ENCODE assay signal across 9 mouse cellular contexts in the genomic region with DNA sequence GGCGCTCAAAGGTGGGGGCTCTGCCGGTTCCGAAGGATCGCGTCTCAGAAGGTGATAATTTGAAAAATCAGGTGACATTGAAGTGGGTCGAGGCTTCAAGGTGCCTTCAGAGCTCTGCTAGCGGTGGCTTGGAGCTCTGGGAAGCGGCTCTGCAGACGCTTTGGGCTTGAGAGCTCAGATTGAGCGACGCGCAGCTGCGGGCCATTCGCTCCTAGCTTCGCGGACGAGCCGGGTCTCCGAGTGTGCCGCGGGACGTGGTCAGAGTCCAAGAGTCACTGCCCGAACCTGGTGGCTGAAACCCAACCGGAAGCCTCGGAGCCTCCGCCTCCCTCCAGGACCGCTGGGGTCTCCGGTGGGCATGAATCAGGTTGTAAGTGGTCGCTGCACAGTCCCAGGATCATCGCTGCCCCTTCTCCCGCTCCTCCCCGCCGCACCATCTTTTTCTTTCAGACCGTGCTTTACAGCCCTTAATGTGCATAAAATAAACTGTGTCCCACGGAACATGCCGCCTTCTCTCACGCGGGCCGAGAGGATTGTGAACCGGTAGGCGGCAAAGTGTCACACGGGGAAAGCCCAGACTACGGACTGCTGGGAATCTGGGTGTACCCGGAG. TPM values are rescaled to one million over a fixed set of nuclear protein-coding genes. Genes with fewer than 3 reads are reported as not detected.
DNase-seq lines count a peak whose midpoint lies in the region; ATAC-seq and TF ChIP-seq lines count a peak whose summit lies in the region.
"Had no signal": no experiment of that assay in that cellular context is flagged by ENCODE, and none has a peak within 500 bp of the region (broad histone marks: within the 10 kb centered on the region; RNA-seq: fewer than 3 reads in every experiment).

No protein-coding gene starts in this region.

- no peaks in the 10 kb centered on the region for H3K9me3 ChIP-seq in embryonic facial prominence, embryonic 13.5 days
- H3K9me3 ChIP-seq in hindbrain, postnatal 0 days (ENCODE audit: low read length): no peaks in the 10 kb centered on the region
- H3K9me3 ChIP-seq in midbrain, embryonic 10.5 days (replicated peaks): no peaks in the 10 kb centered on the region

- peak; percentile 20 to 26 for DNase-seq in adrenal gland, postnatal 36 days
- no peak for DNase-seq in adrenal gland, adult 8-10 months
- no peak for DNase-seq in hindbrain, postnatal 0 days (ENCODE audit: low spot score)
- DNase-seq in midbrain, embryonic 10.5 days (ENCODE audit: low spot score): peak; percentile 72
- no peak for DNase-seq in frontal cortex, postnatal 14 days (ENCODE audit: low spot score in 2 of 2)
- DNase-seq in adrenal gland, postnatal 14 days: no peak
- DNase-seq in adrenal gland, postnatal 4 days (ENCODE audit: low spot score in 2 of 2): no peak

- peaks cover 90% of the 10 kb centered on the region for H3K27me3 ChIP-seq in embryonic facial prominence, embryonic 13.5 days
- H3K27me3 ChIP-seq in hindbrain, postnatal 0 days (ENCODE audit: insufficient read depth, low read length): peaks cover 79% of the 10 kb centered on the region
- H3K27me3 ChIP-seq in midbrain, embryonic 10.5 days (ENCODE audit: low read depth, poor library complexity, severe bottlenecking): peaks cover 98% of the 10 kb centered on the region

- no peak for TF ChIP-seq CTCF in hindbrain, postnatal 0 days (IDR thresholded peaks at IDR 0.05; ENCODE audit: low read depth)

- H3K27ac ChIP-seq in embryonic facial prominence, embryonic 13.5 days: no peak overlapping the region
- H3K27ac ChIP-seq in hindbrain, postnatal 0 days: no peak overlapping the region
- no peak overlapping the region for H3K27ac ChIP-seq in midbrain, embryonic 10.5 days (replicated peaks)

- ATAC-seq in embryonic facial prominence, embryonic 13.5 days (ENCODE audit: insufficient number of reproducible peaks, insufficient read depth, low FRiP score, low TSS enrichment, low read depth): no peak
- ATAC-seq in hindbrain, postnatal 0 days: no peak

- H3K4me1 ChIP-seq in embryonic facial prominence, embryonic 13.5 days: peaks cover 13% of the 10 kb centered on the region
- peaks cover 4% of the 10 kb centered on the region; the same call in 1 of the 2 replicates for H3K4me1 ChIP-seq in hindbrain, postnatal 0 days (ENCODE audit: insufficient read depth, low read length)
- H3K4me1 ChIP-seq in midbrain, embryonic 10.5 days: peaks cover 17% of the 10 kb centered on the region

- H3K9ac ChIP-seq in embryonic facial prominence, embryonic 13.5 days: 0 out of 2 replicates have a peak overlapping the region, but pooled peaks have one; percentile 21
- no peak overlapping the region for H3K9ac ChIP-seq in hindbrain, postnatal 0 days (replicated peaks; ENCODE audit: low read length)

- H3K4me3 ChIP-seq in embryonic facial prominence, embryonic 13.5 days: peak overlapping the region; percentile 28
- H3K4me3 ChIP-seq in hindbrain, postnatal 0 days (ENCODE audit: low read length): peak overlapping the region; percentile 11; the same call in 1 of the 2 replicates
- peak overlapping the region; percentile 36 for H3K4me3 ChIP-seq in midbrain, embryonic 10.5 days

- H3K36me3 ChIP-seq in embryonic facial prominence, embryonic 13.5 days: no peaks in the 10 kb centered on the region
- no peaks in the 10 kb centered on the region for H3K36me3 ChIP-seq in hindbrain, postnatal 0 days (ENCODE audit: insufficient read depth, low read length)
- H3K36me3 ChIP-seq in midbrain, embryonic 10.5 days: no peaks in the 10 kb centered on the region

- H3K4me2 ChIP-seq in embryonic facial prominence, embryonic 13.5 days: peak overlapping the region; percentile 50
- peak overlapping the region; percentile 34 for H3K4me2 ChIP-seq in hindbrain, postnatal 0 days (ENCODE audit: low read depth, low read length)

- under 1% methylated on average over 44 of the region's 44 CpGs for WGBS in embryonic facial prominence, embryonic 13.5 days
- under 1% methylated on average over 44 of the region's 44 CpGs for WGBS in hindbrain, postnatal 0 days
- under 1% methylated on average over 44 of the region's 44 CpGs for WGBS in midbrain, embryonic 10.5 days

RNA-seq across cellular contexts. Expression of a gene that starts 5.0 kb away (rescaled TPM):
- not detected for total RNA-seq in adrenal gland, postnatal 36 days (2021)
- total RNA-seq in adrenal gland, adult 8-10 months (2022): not detected
- 0.39 and 2.5 TPM in 2 replicates for polyA plus RNA-seq in embryonic facial prominence, embryonic 13.5 days (2015; fragmentation: Nextera tagmentation; extraction: Ambion mirVana)
- not detected in 2 replicates for total RNA-seq in hindbrain, postnatal 0 days (2014; rRNA removed)
- polyA plus RNA-seq in hindbrain, postnatal 0 days (2015; fragmentation: Nextera tagmentation; extraction: Ambion mirVana): not detected in 2 replicates
- polyA plus RNA-seq in midbrain, embryonic 10.5 days (2016; fragmentation: Nextera tagmentation; extraction: Ambion mirVana): not detected in 2 replicates
- not detected in 2 replicates for total RNA-seq in adrenal gland, postnatal 14 days (2021)
- total RNA-seq in adrenal gland, postnatal 4 days (2021): not detected
- total RNA-seq: common myeloid progenitor, adult 5-6 weeks had no signal

Comparison
In these comparisons a context has a peak if more than half of its experiments do, and no peak if none do; other contexts are left out.
1. DNase-seq: peak in adrenal gland, postnatal 36 days (2 of 2) and midbrain, embryonic 10.5 days (single experiment); none in adrenal gland, adult 8-10 months (single experiment), hindbrain, postnatal 0 days (single experiment), frontal cortex, postnatal 14 days (0 of 2), adrenal gland, postnatal 14 days (single experiment) and adrenal gland, postnatal 4 days (0 of 2).
2. Peak in every context shown above with its lines, with median percentiles within 50 percentile points of each other: H3K4me3 ChIP-seq.